Mouse (Mus musculus) 3134 (cell line): ENCODE data around the gene Tnpo3.

Source experiments
- DNase-seq: peaks from one replicate; pipeline ENCODE4 v3.0.0-alpha.2; 2011; ENCODE audit warnings: low spot score; ENCODE audit not compliant: insufficient read length; ENCODE audit errors: extremely low read depth

Tnpo3 gene

DNA sequence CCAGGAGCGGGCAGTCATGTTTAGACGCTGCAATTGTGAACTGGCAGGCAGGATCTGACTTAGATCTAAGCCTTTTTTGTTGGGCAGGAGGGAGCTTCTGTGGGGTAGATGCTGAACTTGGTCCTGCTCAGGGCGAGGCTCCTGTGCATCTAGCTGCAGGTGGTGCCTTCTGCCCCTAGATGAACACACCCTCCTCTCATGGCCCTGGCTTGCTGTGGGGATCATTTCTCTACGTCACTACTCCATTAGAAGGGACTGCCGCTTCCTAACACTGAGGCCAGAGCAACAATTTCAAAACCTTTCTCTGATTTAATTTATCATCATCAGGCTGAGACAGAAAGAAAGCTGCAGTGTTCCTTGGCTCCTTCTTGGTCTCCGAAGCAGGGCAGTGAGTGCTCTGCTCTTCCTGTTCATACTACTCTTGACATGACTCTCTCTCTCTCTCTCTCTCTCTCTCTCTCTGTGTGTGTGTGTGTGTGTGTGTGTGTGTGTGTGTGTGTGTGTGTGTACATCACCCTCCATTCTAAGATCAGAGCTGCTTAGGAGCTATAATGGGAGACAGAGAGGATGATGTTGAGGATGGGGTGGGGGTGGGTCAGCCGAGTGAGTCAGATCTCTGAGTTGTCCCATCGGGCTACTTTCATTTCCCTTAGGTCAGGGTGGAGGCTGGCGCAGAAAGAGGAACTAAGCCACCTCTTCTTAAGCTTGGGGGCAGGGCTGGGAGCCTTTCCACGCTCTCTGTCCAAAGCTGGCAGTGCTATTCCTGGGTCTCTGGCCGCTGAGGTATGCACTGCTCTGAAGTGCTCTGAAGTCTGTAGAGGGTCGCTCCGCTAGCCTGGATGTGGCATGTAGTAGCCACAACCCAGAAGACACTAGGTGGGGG, 80.9 kb downstream of the Tnpo3 start:
- peak; percentile 45 for DNase-seq

DNA sequence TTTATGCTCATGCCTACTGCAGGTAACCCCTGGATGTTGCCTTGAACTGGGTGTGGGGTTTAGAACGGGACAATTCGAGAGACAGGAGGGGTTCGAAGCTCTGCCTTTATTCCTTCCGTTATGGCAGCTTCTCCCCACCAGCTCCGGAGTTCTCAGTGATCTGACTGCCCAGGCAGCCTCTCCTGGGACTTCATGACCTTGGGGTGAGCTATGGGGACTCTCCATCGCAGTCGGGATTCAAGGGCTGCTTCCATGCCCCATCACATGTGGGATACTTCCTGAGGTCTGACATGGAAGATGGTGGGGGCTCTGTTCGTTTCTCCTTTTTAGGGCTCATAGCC, 81.6 kb downstream of the Tnpo3 start:
- DNase-seq: peak; percentile 16

- DNase-seq: peak; percentile 36
Observed at GRCm38 (mm10) chr6:29527361-29528164, 82.1 kb downstream of the Tnpo3 start.

- DNase-seq: peak; percentile 66
Observed at GRCm38 (mm10) chr6:29526281-29527251, 83.1 kb downstream of the Tnpo3 start, which contains the start of gene Irf5. Gene Irf5 (plus strand): TSS chr6:29526625.

GRCm38 (mm10) chr6:29525256-29525655, 84.4 kb downstream of the Tnpo3 start:
- DNase-seq: no peak

- DNase-seq: no peak
Observed at GRCm38 (mm10) chr6:29524034-29524489, 85.6 kb downstream of the Tnpo3 start.

DNA sequence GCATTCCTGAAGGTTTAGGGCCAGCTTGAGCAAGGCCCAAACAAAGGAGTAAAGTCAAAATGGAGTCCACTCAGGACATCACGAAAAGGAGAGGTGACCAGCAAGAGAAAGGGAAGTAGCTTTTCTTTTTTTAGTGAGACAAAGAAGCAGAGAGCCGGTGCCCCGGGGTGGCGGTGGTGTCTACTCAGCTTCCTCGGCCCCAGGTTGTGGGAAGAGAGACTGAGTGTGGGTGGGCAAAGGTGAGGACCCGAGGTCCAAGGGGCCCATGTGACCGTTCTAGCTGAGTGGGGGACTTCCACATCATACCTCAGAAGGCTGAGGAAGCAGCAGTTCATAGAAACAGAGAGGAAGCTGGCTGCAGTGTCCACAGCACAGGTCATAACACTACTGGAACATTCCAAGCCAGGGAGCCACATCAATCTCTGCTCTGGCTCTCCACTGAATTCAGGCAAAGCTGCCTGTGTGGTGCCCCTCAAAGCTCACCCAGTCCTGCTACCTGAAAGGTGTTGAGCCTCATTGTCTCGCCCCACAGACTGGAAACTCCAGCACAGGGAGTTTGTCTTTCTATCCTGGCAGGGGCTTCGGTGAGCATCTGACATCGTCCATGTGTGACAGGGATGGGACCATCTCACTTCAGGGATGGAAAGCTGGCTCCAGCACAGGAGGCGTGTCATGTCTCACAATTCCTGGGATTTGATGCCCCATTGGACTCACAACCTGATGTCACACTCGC, 86.2 kb downstream of the Tnpo3 start:
- DNase-seq: no peak

DNA sequence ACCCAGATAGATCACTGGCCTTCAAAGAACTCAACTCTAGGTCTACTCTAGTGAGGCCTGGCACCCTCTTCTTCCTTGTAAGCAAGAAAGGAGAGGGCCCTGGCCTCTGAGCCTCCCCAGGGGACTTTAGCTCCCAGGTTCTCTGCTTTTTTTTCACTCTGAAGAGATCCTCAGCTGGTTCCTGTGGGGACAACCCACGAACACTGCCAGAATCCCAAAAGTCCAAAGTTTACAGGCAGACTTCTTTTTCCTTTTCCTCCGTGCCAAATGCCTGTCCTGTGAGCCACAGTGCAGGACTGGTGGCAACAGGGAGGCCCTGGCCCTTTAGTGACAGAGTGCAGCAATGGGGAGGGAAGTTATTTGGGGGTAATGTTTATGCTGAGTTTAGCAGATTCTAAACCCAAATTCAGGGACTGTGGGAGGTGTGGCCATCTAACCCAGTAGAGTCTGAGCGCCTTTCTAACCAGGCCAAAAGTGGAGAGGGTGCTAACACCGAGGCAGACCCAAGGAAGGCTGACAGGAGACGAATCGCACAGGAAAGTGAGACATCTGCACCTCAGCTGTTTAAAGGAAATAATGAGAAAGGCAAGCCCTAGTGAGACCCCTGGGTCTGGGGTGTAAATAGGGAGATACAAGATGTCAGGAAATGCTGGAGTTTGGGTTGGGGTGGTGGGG, 86.9 kb downstream of the Tnpo3 start:
- DNase-seq: no peak

- peak; percentile 35 for DNase-seq
Observed at GRCm38 (mm10) chr6:29517139-29517538, 92.5 kb downstream of the Tnpo3 start.

DNA sequence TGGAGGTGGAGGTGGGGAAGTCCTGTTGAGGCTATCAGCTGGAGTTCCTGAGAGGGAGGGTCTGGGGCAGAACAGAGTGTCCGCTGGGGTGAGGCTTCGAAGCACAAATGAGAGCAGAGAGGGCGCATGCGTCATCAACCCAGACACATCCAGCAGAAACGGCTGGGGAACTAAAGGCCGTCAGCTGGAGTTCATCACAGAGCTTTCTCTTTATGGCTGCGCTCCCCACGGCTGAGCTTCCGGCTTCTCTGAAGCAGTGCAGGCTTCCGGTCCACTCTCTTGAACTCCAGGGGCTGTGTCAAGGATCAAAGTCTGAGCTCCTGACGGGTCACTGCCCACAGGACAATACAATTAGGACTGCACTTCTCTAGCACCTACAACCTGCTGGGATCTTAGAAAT, 96.4 kb downstream of the Tnpo3 start:
- no peak for DNase-seq

DNA sequence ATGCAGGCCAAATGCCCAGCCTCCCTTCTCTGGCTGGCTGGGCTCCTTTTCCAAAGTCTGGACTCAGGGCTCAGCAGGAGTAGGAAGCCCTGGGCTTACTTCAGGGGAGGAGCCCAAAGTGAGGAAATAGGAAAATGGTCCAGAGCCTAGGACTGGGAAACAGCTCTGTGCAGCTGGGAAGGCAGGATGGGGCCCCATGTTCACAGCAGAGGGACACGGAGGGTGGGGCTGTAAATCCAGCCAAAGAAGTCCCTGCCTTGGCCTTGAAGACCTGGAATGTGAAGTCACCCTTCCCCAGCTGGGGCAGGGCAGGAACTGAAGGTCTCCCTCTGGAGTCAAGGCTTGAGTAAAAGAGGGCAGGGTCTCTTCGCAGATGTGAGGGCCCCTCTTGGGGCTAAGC, 100.6 kb downstream of the Tnpo3 start:
- no peak for DNase-seq

DNA sequence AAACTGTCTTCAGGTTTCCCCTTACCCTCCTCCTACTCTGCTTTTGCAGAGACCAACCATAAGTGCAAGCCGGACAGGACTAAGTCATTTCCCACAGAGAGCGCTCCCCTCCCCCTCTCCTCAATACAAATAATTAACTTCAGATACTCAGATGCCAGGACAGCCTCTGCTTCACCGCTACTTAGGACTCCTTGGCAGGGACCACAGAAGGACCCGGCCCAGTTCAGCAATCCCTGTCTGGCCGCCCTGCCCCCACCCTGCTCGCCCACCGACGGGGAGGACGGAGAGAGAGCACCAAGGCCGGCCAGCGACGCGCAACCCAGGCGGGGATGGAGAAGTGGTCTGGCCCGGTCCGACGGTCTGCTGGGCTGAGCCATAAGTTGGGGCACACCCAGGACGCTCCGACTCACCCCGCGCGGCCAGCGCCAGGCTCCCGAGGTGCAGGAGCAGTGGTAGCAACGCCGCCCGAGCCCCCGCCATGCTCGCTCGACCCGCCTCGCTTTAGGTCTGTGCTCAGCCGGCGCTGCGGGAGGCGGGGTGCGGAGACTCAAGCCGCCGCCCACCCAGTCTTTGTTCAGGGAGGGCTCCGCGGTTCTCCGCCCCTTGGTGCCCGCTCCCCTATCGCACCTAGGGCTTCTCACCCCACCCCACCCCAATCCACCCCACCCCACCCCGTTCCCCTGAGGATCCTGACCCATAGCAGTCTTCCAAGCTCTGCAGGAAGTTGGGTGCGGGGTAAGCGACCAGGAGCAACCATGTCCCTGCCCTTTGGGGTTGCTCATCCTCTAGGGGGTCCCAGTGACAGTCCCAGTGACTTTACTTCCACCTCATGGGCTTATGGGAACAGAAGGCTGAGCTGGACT, 102.0 kb downstream of the Tnpo3 start, which contains the start of gene Kcp:
Gene Kcp, minus strand, starts transcription at position 506 of the 863 bp plus-strand sequence.
- no peak for DNase-seq

- no peak for DNase-seq
Observed at GRCm38 (mm10) chr6:29506834-29507233, 102.9 kb downstream of the Tnpo3 start.

DNA sequence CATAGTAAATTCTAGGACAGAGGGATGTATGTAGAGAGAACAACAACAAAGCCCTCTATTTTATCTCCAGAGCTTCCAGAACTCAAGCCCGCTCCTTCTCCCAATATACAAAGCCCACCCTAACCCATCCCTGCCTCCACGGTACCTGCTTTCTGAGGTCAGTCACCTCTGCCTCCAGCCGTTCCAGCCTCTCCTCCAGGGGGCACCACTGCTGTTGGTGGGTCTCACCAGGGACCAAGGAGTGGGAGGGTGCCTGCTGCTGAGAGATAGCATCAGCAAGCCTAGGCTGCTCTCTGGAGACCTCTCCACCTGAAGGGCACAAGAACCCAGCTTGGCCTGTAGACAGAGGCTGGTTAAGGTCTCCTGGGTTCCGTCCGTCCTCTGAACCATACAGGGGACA, 104.2 kb downstream of the Tnpo3 start:
- no peak for DNase-seq

GRCm38 (mm10) chr6:29501599-29501998, 108.1 kb downstream of the Tnpo3 start:
- no peak for DNase-seq

DNA sequence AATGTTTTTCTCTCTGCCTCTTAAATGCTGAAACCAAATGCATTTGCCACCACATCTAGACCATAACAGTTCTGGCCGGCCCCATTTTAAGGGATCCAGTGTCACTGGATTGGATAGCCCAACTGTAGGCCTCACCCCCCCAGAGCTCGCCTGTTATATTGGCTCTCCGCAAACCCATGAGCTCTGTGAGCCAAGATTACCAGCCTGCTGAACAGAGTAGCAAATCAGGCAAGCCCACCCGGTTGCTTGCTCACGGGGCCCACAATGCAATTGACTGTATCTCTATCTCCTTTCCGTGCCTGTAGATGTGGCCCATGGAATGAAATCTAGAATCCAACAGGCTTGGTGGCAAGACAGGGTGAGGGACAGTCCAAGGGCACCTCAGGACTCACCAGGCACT, 108.9 kb downstream of the Tnpo3 start:
- DNase-seq: no peak

DNA sequence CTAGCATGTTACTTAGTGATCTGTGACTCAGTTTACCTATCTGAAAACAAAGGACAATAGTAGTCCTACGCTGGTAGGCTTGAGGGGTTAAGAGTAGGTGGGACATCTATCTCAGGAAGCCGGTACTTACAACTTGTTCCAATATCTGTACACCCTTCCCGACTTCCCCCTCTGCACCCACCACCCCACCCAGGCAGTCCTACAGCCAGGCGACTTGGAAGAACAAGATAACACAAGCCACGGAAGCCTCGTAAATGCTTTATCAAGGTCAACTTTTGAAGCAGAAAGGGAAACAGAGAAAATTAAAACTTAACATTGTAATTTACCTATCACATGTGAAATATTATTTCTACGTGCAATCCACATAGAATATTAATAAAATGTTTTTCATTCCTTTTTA, 109.5 kb downstream of the Tnpo3 start:
- DNase-seq: no peak

DNA sequence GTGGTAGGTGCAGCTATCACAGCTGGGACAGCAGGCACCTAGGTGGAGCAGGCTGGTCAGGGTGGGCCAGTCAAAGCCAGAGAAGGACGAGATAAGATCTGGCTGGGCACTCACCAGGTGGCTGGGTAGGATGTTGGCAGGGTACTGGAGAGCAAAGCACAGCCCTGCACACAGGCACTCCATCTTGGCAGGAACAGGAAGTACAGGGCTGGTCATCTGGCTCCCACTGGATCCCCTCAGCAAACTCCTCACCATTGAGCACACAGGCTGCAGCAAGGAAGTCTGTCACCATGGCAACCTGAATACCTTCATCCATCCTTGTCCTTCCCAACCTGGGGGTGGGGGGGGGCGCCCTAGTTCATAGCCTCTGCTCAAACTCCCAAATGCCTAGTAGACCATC, 111.9 kb downstream of the Tnpo3 start:
- DNase-seq: no peak
